Comparison of ENCODE assay signal across 14 mouse cellular contexts in the genomic region with DNA sequence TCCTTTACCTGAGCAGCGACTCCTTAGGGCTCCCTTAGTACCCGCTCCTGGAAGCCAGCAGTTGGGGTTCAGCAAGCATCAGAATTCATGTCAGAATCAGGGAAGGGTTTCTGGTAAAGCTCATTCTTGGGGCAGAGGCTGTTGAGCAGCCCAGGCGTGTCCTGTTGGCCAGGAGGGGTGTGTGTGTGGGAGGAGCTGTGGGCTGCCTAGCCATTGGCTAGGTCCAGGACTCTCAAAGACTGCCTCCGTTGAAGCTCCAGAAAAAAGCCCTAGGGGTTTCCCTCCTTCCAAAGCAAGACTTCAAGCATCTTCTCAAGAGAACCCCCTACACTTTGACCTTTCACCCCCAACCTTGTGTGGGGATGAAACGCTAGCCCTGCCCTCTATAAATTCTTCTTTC. TPM values are rescaled to one million over a fixed set of nuclear protein-coding genes. Genes with fewer than 3 reads are reported as not detected.
DNase-seq lines count a peak whose midpoint lies in the region; ATAC-seq lines count a peak whose summit lies in the region.
"Had no signal": no experiment of that assay in that cellular context is flagged by ENCODE, and none has a peak within 500 bp of the region (broad histone marks: within the 10 kb centered on the region; RNA-seq: fewer than 3 reads in every experiment).

Gene Gjb5, minus strand, starts transcription at position 164 of the 400 bp plus-strand sequence.

- H3K9me3 ChIP-seq in kidney, embryonic 15.5 days (replicated peaks), result no peaks in the 10 kb centered on the region
- no peaks in the 10 kb centered on the region for H3K9me3 ChIP-seq in embryonic facial prominence, embryonic 10.5 days
- no peaks in the 10 kb centered on the region for H3K9me3 ChIP-seq in liver, embryonic 12.5 days (replicated peaks)
- H3K9me3 ChIP-seq: heart, embryonic 15.5 days; liver, embryonic 13.5 days had no signal

- peak within 1 kb of the TSS; percentile 0; the same call in 1 of the 2 replicates for H3K4me3 ChIP-seq in kidney, embryonic 15.5 days (replicated peaks)
- H3K4me3 ChIP-seq in embryonic facial prominence, embryonic 10.5 days, result 0 out of 2 replicates have a peak within 1 kb of the TSS, but pooled peaks have one; percentile 11
- no peak within 1 kb of the TSS for H3K4me3 ChIP-seq in liver, embryonic 12.5 days
- H3K4me3 ChIP-seq: heart, embryonic 15.5 days; liver, embryonic 13.5 days had no signal

- H3K36me3 ChIP-seq in kidney, embryonic 15.5 days, result no peaks in the 10 kb centered on the region
- no peaks in the 10 kb centered on the region for H3K36me3 ChIP-seq in embryonic facial prominence, embryonic 10.5 days (replicated peaks)
- H3K36me3 ChIP-seq in liver, embryonic 12.5 days, result no peaks in the 10 kb centered on the region
- H3K36me3 ChIP-seq: heart, embryonic 15.5 days; liver, embryonic 13.5 days had no signal

- ATAC-seq in kidney, embryonic 15.5 days (replicated peaks; ENCODE audit: low FRiP score), result peak; percentile 82
- ATAC-seq in liver, embryonic 12.5 days, result no peak
- no peak for ATAC-seq in megakaryocyte-erythroid progenitor cell, adult 5-6 weeks (replicated peaks; ENCODE audit: low FRiP score, low TSS enrichment, poor library complexity, severe bottlenecking)
- ATAC-seq: CD4-positive, CD25-positive, alpha-beta regulatory T cell, adult 4 months had no signal

- peaks cover 3% of the 10 kb centered on the region; the same call in 1 of the 2 replicates for H3K27me3 ChIP-seq in kidney, embryonic 15.5 days
- peaks cover 23% of the 10 kb centered on the region for H3K27me3 ChIP-seq in embryonic facial prominence, embryonic 10.5 days (replicated peaks; ENCODE audit: low read depth, poor library complexity, severe bottlenecking)
- H3K27me3 ChIP-seq in liver, embryonic 12.5 days (replicated peaks), result peaks cover 20% of the 10 kb centered on the region
- H3K27me3 ChIP-seq: liver, embryonic 13.5 days had no signal

- peaks cover 47% of the 10 kb centered on the region for H3K4me1 ChIP-seq in kidney, embryonic 15.5 days
- H3K4me1 ChIP-seq in embryonic facial prominence, embryonic 10.5 days, result peaks cover 29% of the 10 kb centered on the region
- no peaks in the 10 kb centered on the region for H3K4me1 ChIP-seq in liver, embryonic 12.5 days
- H3K4me1 ChIP-seq: liver, embryonic 13.5 days had no signal

- no peak within 1 kb of the TSS for H3K27ac ChIP-seq in kidney, embryonic 15.5 days
- H3K27ac ChIP-seq in embryonic facial prominence, embryonic 10.5 days (replicated peaks), result peak within 1 kb of the TSS; percentile 32; the same call in 1 of the 2 replicates
- no peak within 1 kb of the TSS for H3K27ac ChIP-seq in liver, embryonic 12.5 days
- H3K27ac ChIP-seq: heart, embryonic 15.5 days; liver, embryonic 13.5 days had no signal

- no peak for DNase-seq in kidney, postnatal 25 days
- peak; percentile 80 for DNase-seq in ES-CJ7 (ENCODE audit: low read depth, low spot score)
- DNase-seq in embryonic facial prominence, embryonic 10.5 days (ENCODE audit: low spot score), result peak; percentile 37
- peak; percentile 16 for DNase-seq in lung, postnatal 25 days (ENCODE audit: low spot score)
- DNase-seq: cerebellum, adult 9-10 months; liver, embryonic 13.5 days; midbrain, embryonic 14.5 days; thymus, adult 18-20 months had no signal

- WGBS in kidney, embryonic 15.5 days, result 14% methylated on average over 5 of the region's 5 CpGs
- 20% methylated on average over 5 of the region's 5 CpGs for WGBS in embryonic facial prominence, embryonic 10.5 days
- 16% methylated on average over 5 of the region's 5 CpGs for WGBS in liver, embryonic 12.5 days (ENCODE audit: insufficient replicate concordance)

- H3K9ac ChIP-seq in kidney, embryonic 15.5 days, result no peak within 1 kb of the TSS
- H3K9ac ChIP-seq in liver, embryonic 12.5 days, result no peak within 1 kb of the TSS
- H3K9ac ChIP-seq: heart, embryonic 15.5 days; liver, embryonic 13.5 days had no signal

- peak within 1 kb of the TSS; percentile 45 for H3K4me2 ChIP-seq in kidney, embryonic 15.5 days
- H3K4me2 ChIP-seq in liver, embryonic 12.5 days, result no peak within 1 kb of the TSS
- H3K4me2 ChIP-seq: heart, embryonic 15.5 days; liver, embryonic 13.5 days had no signal

RNA-seq across cellular contexts. Expression of gene Gjb5, which starts in this region (rescaled TPM):
- polyA plus RNA-seq in kidney, embryonic 15.5 days (2015; fragmentation: Nextera tagmentation; extraction: Ambion mirVana), result 2.2 and 2.4 TPM in 2 replicates
- polyA plus RNA-seq in embryonic facial prominence, embryonic 10.5 days (2016; fragmentation: Nextera tagmentation; extraction: Ambion mirVana), result 1.2 and 1.7 TPM in 2 replicates
- 0.14 and 0.23 TPM in 2 replicates for polyA plus RNA-seq in liver, embryonic 12.5 days (2016; fragmentation: Nextera tagmentation; extraction: Ambion mirVana)
- total RNA-seq in megakaryocyte-erythroid progenitor cell, adult 5-6 weeks (2014; fragmentation: Nextera tagmentation), result not detected in 2 replicates
- not detected in 2 replicates for total RNA-seq in megakaryocyte-erythroid progenitor cell, adult 5-6 weeks (2017)
- total RNA-seq: gastrocnemius, adult 8-10 months had no signal
- polyA plus RNA-seq: CD4-positive, CD25-positive, alpha-beta regulatory T cell, adult 4 months; midbrain, embryonic 14.5 days had no signal

Comparison
In these comparisons a context has a peak if more than half of its experiments do, and no peak if none do; other contexts are left out.
1. DNase-seq: peak in ES-CJ7 (single experiment), embryonic facial prominence, embryonic 10.5 days (single experiment) and lung, postnatal 25 days (single experiment); none in kidney, postnatal 25 days (0 of 2).